Mouse (Mus musculus) heart, embryonic 13.5 days (tissue): ENCODE data around the gene Kpna1. TPM values are rescaled to one million over a fixed set of nuclear protein-coding genes. Genes with fewer than 3 reads are reported as not detected.
A peak's percentile ranks its signal among the peaks of the same experiment; 100 is the strongest.
"Not testable (repeated sequence)": the region's sequence is repeated elsewhere in the genome, so short reads cannot be mapped to it uniquely, and the experiment has no call there.

ENCODE experiments used
- ATAC-seq: fragments of 200-750 bp; cut with Nextera tagmentation; 2 replicates; pipeline ENCODE4 v1.8.0; 2017; ENCODE audit warnings: moderate TSS enrichment; ENCODE audit not compliant: insufficient number of reproducible peaks, low FRiP score, low TSS enrichment; ENCODE audit errors: extremely low read depth
- H3K27ac ChIP-seq: fragments of 300-500 bp; sonication (generic); replicated peaks from 2 replicates; pipeline ENCODE4 v1.5.1; 2015; ENCODE audit warnings: moderate library complexity, mild to moderate bottlenecking, inconsistent platforms
- H3K27me3 ChIP-seq: fragments of 300-500 bp; sonication (generic); replicated peaks from 2 replicates; pipeline ENCODE4 v1.6.1; 2015; ENCODE audit warnings: mild to moderate bottlenecking, inconsistent platforms
- H3K36me3 ChIP-seq: fragments of 300-500 bp; sonication (generic); 2 replicates; pipeline ENCODE4 v1.6.1; 2015; ENCODE audit warnings: mild to moderate bottlenecking, inconsistent platforms
- H3K4me1 ChIP-seq: fragments of 300-500 bp; sonication (generic); 2 replicates; pipeline ENCODE4 v1.6.1; 2015; ENCODE audit warnings: inconsistent platforms
- H3K4me2 ChIP-seq: fragments of 300-500 bp; sonication (generic); 2 replicates; pipeline ENCODE4 v1.6.1; 2015; ENCODE audit warnings: inconsistent platforms, mild to moderate bottlenecking, moderate library complexity
- H3K4me3 ChIP-seq: fragments of 300-500 bp; sonication (generic); 2 replicates; pipeline ENCODE4 v1.5.1; 2015; ENCODE audit warnings: moderate library complexity, mild to moderate bottlenecking, inconsistent platforms
- H3K9ac ChIP-seq: fragments of 300-500 bp; sonication (generic); 2 replicates; pipeline ENCODE4 v1.6.1; 2015; ENCODE audit warnings: inconsistent platforms, mild to moderate bottlenecking, moderate library complexity
- H3K9me3 ChIP-seq: fragments of 300-500 bp; sonication (generic); 2 replicates; pipeline ENCODE4 v1.6.1; 2016; ENCODE audit warnings: inconsistent platforms
- WGBS: fragments of 180-500 bp; shearing (Covaris S2); methylation state at CpG from one replicate; pipeline ENCODE4 v1.1.7; 2015; ENCODE audit warnings: mixed read lengths; 5-methylcytosine and 5-hydroxymethylcytosine counted together
- polyA plus RNA-seq: library from polyadenylated mRNA; unstranded; fragments of >200 nt; fragmentation: Nextera tagmentation; extraction: Ambion mirVana; gene quantifications from 2 replicates; pipeline ENCODE4 v1.2.1, GENCODE M21; 2015

Gene Kpna1
- polyA plus RNA-seq, 1 experiment from 2014 or later: 41.4 TPM

DNA sequence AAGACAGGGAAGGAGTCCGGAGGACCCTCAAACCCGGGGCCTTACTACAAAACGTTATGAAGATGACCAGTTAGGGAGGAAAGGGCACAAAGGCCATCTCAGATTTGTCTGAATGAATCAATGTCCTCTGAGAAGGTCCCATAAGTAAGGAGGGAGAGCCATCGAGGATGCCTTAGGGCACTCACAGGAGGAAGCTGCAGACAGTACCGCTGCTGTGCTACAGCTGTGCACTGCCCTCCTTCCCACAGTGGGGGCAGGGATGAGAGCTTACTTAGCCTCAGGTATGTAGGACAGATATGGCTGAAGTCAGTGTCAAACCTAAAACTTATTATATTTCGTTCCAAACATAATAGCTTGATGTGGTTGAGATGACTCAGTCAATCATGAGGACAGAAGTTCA, 72.9 kb downstream of the Kpna1 start:
- Histone ChIP-seq H3K4me1 (peaks cover 32% of the 10 kb centered on the region), H3K27ac (no peak overlapping the region), H3K36me3 (peaks cover 81% of the 10 kb centered on the region), H3K27me3 (no peaks in the 10 kb centered on the region), H3K9me3 (no peaks in the 10 kb centered on the region), H3K4me2 (no peak overlapping the region), H3K4me3 (no peak overlapping the region), H3K9ac (no peak overlapping the region)
- WGBS: 92% methylated on average over 6 of the region's 6 CpGs
- no peak for ATAC-seq

DNA sequence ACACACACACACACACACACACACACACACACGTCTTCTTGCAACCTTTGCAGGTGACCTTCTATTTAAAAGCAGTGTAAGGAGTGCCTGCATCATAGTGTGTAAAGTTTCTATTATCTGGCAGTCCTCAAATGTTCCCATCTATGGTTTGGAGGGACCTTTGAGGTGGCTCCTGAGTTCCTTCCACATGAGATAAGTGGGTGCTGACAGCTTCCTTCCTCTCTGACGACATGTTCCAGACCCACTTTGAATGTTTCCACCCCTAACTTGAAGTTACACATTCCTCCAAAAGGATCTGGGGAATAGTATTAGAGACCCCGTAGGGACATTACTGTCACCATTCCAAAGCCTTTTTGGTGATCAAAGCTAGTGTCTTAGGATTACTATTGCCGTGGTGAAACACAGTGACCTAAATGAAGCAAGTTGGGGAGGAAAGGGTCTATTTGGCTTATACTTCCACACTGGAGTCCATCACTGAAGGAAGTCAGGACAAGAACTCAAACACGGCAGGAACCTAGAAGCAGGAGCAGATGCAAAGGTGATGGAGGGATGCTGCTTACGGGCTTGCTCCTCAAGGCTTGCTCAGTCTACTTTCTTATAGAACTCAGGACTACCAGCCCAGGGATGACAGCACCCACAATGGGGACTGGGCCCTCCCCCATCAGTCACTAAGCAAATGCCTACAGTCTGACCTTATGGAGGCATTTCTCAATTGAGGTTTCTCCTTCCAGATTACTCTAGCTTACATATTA, 75.2 kb downstream of the Kpna1 start:
- no peaks in the 10 kb centered on the region for H3K27me3 ChIP-seq
- H3K4me3 ChIP-seq: no peak overlapping the region
- 41% methylated on average over 6 of the region's 6 CpGs for WGBS
- peaks cover 54% of the 10 kb centered on the region for H3K4me1 ChIP-seq
- peak overlapping the region; percentile 82 for H3K27ac ChIP-seq
- H3K9ac ChIP-seq: no peak overlapping the region
- H3K4me2 ChIP-seq: no peak overlapping the region
- H3K9me3 ChIP-seq: no peaks in the 10 kb centered on the region
- peaks cover 64% of the 10 kb centered on the region for H3K36me3 ChIP-seq
- ATAC-seq: peak; percentile 69; the same call in 1 of the 2 replicates

DNA sequence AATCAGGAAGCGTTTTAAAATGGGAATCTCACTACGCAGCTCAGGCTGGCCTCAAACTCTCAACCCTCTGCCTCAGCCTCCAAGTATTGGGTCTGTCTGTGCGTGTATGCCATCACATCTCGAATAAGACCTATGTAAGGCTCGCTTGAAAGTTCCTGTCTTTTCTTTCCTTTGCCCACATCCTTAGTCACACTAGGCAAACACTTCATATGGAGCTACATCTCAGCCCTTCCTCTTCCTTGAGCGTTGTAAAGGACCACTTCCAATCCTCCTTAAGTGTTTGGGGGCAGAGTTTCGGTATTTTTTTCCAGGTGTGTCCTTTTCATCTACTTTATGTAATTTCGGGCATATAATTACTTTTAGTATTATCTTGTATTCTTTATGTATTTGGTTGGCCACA, 76.4 kb downstream of the Kpna1 start:
- no peaks in the 10 kb centered on the region for H3K27me3 ChIP-seq
- no peaks in the 10 kb centered on the region for H3K9me3 ChIP-seq
- no peak overlapping the region for H3K4me2 ChIP-seq
- no peak for ATAC-seq
- peaks cover 67% of the 10 kb centered on the region for H3K4me1 ChIP-seq
- H3K27ac ChIP-seq: peak overlapping the region; percentile 82
- 91% methylated on average over 8 of the region's 8 CpGs for WGBS
- H3K9ac ChIP-seq: no peak overlapping the region
- H3K4me3 ChIP-seq: no peak overlapping the region
- peaks cover 51% of the 10 kb centered on the region for H3K36me3 ChIP-seq

DNA sequence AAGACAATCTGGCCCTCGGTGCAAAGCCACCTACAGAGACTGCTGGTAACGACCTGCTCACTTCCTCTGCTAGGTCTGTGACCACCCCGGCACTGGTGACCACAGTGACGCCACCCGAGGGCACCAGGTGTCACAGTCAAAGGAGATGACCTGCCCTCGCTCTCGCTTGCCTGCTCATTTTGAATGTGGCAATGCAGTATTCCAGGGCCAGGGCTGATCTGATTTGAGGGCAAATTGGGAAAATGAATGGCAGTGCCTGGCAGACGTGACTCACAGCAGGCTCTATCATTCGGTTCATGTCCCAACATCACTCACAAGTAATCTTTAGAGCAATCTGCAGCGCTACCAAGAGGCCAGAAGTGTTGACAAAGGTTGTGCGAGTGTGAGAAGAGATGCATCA, 77.9 kb downstream of the Kpna1 start:
- no peaks in the 10 kb centered on the region for H3K9me3 ChIP-seq
- H3K4me3 ChIP-seq: no peak overlapping the region
- H3K9ac ChIP-seq: 0 out of 2 replicates have a peak overlapping the region, but pooled peaks have one; percentile 4
- H3K4me1 ChIP-seq: peaks cover 81% of the 10 kb centered on the region
- 78% methylated on average over 11 of the region's 11 CpGs for WGBS
- H3K36me3 ChIP-seq: peaks cover 45% of the 10 kb centered on the region
- ATAC-seq: no peak
- H3K27ac ChIP-seq: no peak overlapping the region
- H3K4me2 ChIP-seq: no peak overlapping the region
- H3K27me3 ChIP-seq: no peaks in the 10 kb centered on the region

DNA sequence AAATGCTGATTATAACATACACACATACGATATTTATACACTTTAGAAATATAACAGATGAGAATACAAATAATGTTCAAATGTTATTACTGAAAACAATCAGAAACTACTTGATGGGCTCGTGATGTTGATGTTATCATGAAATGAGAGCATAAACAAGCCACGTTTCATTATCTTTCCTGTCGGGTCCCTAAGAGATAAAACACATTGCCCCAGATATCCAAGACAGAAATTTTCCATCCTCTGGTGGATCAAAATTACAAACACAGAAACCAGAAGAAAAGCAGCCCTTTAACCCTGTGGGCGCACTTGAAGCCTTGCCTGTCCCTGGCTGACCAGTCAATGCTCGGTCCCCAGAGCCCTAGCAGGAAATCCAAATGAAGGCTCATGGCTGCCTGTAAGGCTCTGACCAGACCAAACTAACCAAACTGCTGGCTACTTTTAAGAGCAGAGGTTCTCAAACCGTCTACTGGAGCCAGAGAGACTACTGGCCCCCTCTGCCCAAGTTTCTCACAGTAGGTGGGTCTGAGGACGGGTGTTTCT, 79.5 kb downstream of the Kpna1 start:
- Histone ChIP-seq H3K36me3 (peaks cover 39% of the 10 kb centered on the region), H3K9ac (peak overlapping the region; percentile 67), H3K27me3 (no peaks in the 10 kb centered on the region), H3K9me3 (no peaks in the 10 kb centered on the region), H3K4me2 (no peak overlapping the region), H3K27ac (peak overlapping the region; percentile 39; the same call in 1 of the 2 replicates), H3K4me3 (no peak overlapping the region), H3K4me1 (peaks cover 88% of the 10 kb centered on the region)
- no peak for ATAC-seq
- WGBS: 45% methylated on average over 8 of the region's 8 CpGs

DNA sequence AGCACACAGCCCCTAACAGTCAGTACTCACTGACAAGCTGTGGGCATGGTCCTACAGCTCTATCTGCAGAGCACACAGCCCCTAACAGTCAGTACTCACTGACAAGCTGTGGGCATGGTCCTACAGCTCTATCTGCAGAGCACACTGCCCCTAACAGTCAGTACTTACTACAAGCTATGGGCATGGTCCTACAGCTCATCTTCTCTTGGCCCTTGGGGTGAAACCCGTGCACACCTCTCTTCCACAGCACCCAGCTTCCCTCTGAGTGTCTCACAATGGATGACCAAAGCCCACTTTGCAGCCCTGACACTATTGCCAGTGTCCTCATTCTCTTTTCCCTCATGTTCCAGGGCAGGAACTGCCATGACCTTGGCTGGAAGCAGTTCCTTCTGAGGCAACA, 84.0 kb downstream of the Kpna1 start:
- WGBS: 70% methylated on average over 1 of the region's 1 CpGs
- not testable (repeated sequence) for ATAC-seq, H3K9me3 ChIP-seq, H3K27me3 ChIP-seq, H3K9ac ChIP-seq, H3K4me2 ChIP-seq, H3K27ac ChIP-seq, H3K4me3 ChIP-seq
- H3K4me1 ChIP-seq: peaks cover 92% of the 10 kb centered on the region
- H3K36me3 ChIP-seq: peaks cover 28% of the 10 kb centered on the region

DNA sequence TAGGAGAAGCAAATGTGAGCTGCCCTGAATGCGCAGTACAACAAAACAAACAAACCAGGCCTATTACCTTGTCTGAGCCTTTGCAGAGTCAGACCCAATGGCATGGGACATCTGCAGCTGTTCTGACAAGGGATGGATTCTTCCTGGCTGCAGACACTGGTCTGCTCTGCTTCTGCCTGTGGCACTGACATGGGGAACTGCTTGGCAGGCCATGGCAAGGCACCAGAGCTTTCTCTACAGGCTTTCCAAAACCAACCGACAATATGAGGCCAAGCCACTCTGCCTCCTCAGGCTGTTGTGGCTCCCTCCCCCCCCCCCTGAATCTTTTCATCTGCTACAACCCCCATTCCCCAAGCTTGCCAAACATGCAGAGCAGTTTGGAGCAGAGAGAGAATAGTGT, 84.8 kb downstream of the Kpna1 start:
- Histone ChIP-seq H3K4me1 (peaks cover 92% of the 10 kb centered on the region), H3K36me3 (peaks cover 29% of the 10 kb centered on the region), H3K27ac (peak overlapping the region; percentile 82), H3K4me3 (no peak overlapping the region), H3K4me2 (no peak overlapping the region), H3K9ac (peak overlapping the region; percentile 61), H3K9me3 (no peaks in the 10 kb centered on the region), H3K27me3 (no peaks in the 10 kb centered on the region)
- 69% methylated on average over 2 of the region's 2 CpGs for WGBS
- no peak for ATAC-seq

DNA sequence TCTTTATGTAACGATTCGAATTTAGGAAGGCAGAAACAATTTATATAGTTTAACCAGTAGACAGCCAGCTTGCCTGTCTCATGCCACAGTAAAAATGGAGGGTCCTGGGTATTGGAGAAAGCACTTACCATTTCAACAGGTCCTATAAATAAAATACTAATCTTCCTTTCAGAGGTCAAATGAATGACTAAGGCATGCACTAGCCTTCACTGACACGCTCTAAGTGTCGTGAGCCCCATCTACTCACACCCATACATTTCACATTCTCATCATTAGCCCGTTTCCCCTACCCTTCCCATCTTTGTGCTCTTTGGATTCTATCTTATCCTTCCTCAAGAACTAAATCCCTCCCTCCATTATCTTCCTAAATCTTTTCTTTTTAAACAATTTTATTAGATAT, 86.4 kb downstream of the Kpna1 start:
- H3K36me3 ChIP-seq: peaks cover 35% of the 10 kb centered on the region
- H3K4me1 ChIP-seq: peaks cover 92% of the 10 kb centered on the region
- H3K27ac ChIP-seq: peak overlapping the region; percentile 82
- ATAC-seq: no peak
- H3K4me3 ChIP-seq: no peak overlapping the region
- H3K9me3 ChIP-seq: no peaks in the 10 kb centered on the region
- no peaks in the 10 kb centered on the region for H3K27me3 ChIP-seq
- peak overlapping the region; percentile 27 for H3K4me2 ChIP-seq
- 57% methylated on average over 5 of the region's 5 CpGs for WGBS
- no peak overlapping the region for H3K9ac ChIP-seq

DNA sequence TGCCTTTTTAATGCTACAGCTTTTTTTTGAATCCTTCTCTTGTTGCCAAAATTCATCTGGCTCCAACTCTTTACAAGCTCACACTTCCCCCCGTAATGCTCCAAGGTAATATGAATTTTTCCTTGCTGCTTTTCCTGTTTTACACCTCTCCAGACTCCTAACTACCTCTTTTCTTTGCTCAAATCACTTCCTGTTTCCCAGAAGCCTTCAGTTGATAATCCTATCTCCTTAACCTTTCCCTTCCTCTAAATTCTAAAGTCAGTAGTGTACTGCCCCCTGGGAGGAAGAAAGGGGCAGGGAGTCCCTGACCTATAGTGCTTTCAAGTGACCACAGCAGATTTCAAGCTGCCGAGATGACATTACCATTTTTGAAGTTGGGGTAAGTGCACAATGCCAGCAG, 89.1 kb downstream of the Kpna1 start:
- WGBS: 47% methylated on average over 2 of the region's 2 CpGs
- Histone ChIP-seq H3K9ac (peak overlapping the region; percentile 97), H3K4me2 (peak overlapping the region; percentile 74), H3K27ac (peak overlapping the region; percentile 46), H3K4me1 (peaks cover 73% of the 10 kb centered on the region), H3K27me3 (no peaks in the 10 kb centered on the region), H3K9me3 (no peaks in the 10 kb centered on the region), H3K36me3 (peaks cover 21% of the 10 kb centered on the region), H3K4me3 (no peak overlapping the region)
- ATAC-seq: no peak

DNA sequence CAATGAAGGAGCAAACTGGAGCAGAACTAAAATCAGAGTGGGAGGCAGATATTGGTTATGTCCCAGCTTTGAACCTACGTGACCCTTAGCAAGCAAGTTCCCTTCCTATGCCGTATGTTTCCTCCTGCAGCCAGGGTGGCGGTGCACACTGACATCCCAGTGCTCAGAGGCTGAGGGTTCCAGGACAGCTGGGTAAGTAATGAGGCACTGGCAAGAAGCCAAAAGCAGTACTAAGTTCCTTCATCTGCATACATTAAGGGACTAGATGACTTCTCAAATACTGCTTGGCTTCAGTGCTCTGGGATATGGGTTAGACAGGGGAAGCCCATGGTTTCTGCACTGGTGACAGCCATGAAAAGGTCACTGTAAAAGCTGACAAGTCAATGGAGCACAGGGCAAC, 89.8 kb downstream of the Kpna1 start:
- Histone ChIP-seq H3K27ac (peak overlapping the region; percentile 46), H3K36me3 (peaks cover 21% of the 10 kb centered on the region), H3K27me3 (no peaks in the 10 kb centered on the region), H3K9ac (peak overlapping the region; percentile 97), H3K4me3 (peak overlapping the region; percentile 89), H3K4me2 (peak overlapping the region; percentile 74), H3K4me1 (peaks cover 70% of the 10 kb centered on the region), H3K9me3 (no peaks in the 10 kb centered on the region)
- WGBS: 62% methylated on average over 3 of the region's 3 CpGs
- no peak for ATAC-seq

DNA sequence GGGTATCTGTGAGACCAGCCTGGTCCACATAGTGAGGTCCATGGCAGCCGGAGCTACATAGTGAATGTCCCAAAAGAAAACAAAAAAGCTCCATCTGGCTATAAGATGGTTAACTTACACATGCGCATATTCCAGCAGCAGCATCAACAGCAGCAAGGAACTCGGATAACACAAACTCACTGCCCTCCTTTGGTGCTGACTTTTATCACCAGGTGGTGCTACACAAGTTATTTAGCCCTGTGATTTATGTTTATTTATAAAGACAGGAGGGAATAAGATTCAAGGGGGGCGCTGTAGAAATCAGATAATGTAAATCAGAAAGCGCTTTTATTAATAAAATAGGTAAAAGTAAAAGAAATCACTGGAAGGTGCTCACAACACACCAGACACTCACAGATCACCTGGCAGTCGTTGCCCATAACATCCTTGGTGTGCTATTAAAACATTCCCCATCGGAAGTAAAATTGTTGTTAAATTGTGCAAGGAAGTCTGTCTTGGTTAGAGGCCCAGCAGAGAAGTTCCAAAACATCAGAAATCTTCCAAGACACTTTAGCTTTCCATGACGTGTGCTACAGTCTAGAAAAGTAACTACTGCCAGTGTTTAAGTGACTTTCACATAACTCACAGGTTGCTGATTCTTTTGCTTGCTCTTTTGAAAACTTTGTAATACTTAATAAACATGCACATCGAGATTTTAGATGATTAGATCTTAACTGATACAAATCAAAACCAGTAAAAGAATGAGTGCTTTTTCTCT, 91.4 kb downstream of the Kpna1 start:
- 24% methylated on average over 9 of the region's 9 CpGs for WGBS
- Histone ChIP-seq H3K27me3 (no peaks in the 10 kb centered on the region), H3K4me1 (peaks cover 58% of the 10 kb centered on the region), H3K36me3 (peaks cover 27% of the 10 kb centered on the region), H3K9me3 (no peaks in the 10 kb centered on the region), H3K4me2 (peak overlapping the region; percentile 74), H3K9ac (peak overlapping the region; percentile 97), H3K4me3 (peak overlapping the region; percentile 89), H3K27ac (peak overlapping the region; percentile 25; the same call in 1 of the 2 replicates)
- ATAC-seq: no peak
